In genomic region chr2:68315258-68315657, GRCm38 (mm10) we compare ENCODE assay signal across 10 mouse cellular contexts.
DNase-seq lines count a peak whose midpoint lies in the region; ATAC-seq and TF ChIP-seq lines count a peak whose summit lies in the region.
"Had no signal": no experiment of that assay in that cellular context is flagged by ENCODE, and none has a peak within 500 bp of the region (broad histone marks: within the 10 kb centered on the region; RNA-seq: fewer than 3 reads in every experiment).

No protein-coding gene starts in this region.

- peaks cover 11% of the 10 kb centered on the region for H3K36me3 ChIP-seq in kidney, embryonic 16.5 days (ENCODE audit: insufficient read depth, low read length)
- no peaks in the 10 kb centered on the region for H3K36me3 ChIP-seq in embryonic facial prominence, embryonic 15.5 days
- H3K36me3 ChIP-seq in limb, embryonic 15.5 days, result no peaks in the 10 kb centered on the region; the same call in 1 of the 2 replicates
- H3K36me3 ChIP-seq: liver, embryonic 13.5 days had no signal

- intact Hi-C loops in gastrocnemius, adult 2 months (cut with DNase I), result loop anchor here (5.0 kb wide), 1 partner anchor 83 kb away; no protein-coding TSS in a partner anchor

- no peak for DNase-seq in kidney, postnatal 36 days
- peak; percentile 72 for DNase-seq in gastrocnemius, adult 2 months
- DNase-seq in layer of hippocampus, postnatal 10 days (ENCODE audit: low spot score in 2 of 2), result no peak
- DNase-seq in cerebellum, postnatal 25 days, result no peak
- DNase-seq: layer of hippocampus, adult 9-11 months; liver, embryonic 13.5 days had no signal

- no peaks in the 10 kb centered on the region for H3K27me3 ChIP-seq in kidney, embryonic 16.5 days (ENCODE audit: insufficient read depth, low read length)
- H3K27me3 ChIP-seq in embryonic facial prominence, embryonic 15.5 days, result no peaks in the 10 kb centered on the region
- H3K27me3 ChIP-seq in limb, embryonic 15.5 days, result no peaks in the 10 kb centered on the region
- H3K27me3 ChIP-seq: liver, embryonic 13.5 days; megakaryocyte, embryonic 14.5 days had no signal

- no peak overlapping the region for H3K27ac ChIP-seq in kidney, embryonic 16.5 days (ENCODE audit: low read length)
- H3K27ac ChIP-seq in embryonic facial prominence, embryonic 15.5 days (replicated peaks), result no peak overlapping the region
- peak overlapping the region; percentile 24; the same call in 1 of the 2 replicates for H3K27ac ChIP-seq in gastrocnemius, adult 2 months
- H3K27ac ChIP-seq in limb, embryonic 15.5 days, result no peak overlapping the region
- H3K27ac ChIP-seq: liver, embryonic 13.5 days had no signal

- H3K9ac ChIP-seq in kidney, embryonic 16.5 days (replicated peaks; ENCODE audit: low read length), result no peak overlapping the region
- H3K9ac ChIP-seq in embryonic facial prominence, embryonic 15.5 days, result no peak overlapping the region
- H3K9ac ChIP-seq in limb, embryonic 15.5 days, result no peak overlapping the region
- H3K9ac ChIP-seq: liver, embryonic 13.5 days had no signal

- H3K9me3 ChIP-seq in kidney, embryonic 16.5 days (ENCODE audit: low read length), result peaks cover 2% of the 10 kb centered on the region; the same call in 1 of the 2 replicates
- no peaks in the 10 kb centered on the region for H3K9me3 ChIP-seq in embryonic facial prominence, embryonic 15.5 days (replicated peaks)
- H3K9me3 ChIP-seq in limb, embryonic 15.5 days, result no peaks in the 10 kb centered on the region
- H3K9me3 ChIP-seq: liver, embryonic 13.5 days had no signal

- H3K4me2 ChIP-seq in kidney, embryonic 16.5 days (replicated peaks; ENCODE audit: low read depth, low read length), result no peak overlapping the region
- H3K4me2 ChIP-seq in embryonic facial prominence, embryonic 15.5 days (replicated peaks), result no peak overlapping the region
- H3K4me2 ChIP-seq in limb, embryonic 15.5 days, result no peak overlapping the region
- H3K4me2 ChIP-seq: liver, embryonic 13.5 days had no signal

- no peak overlapping the region for H3K4me3 ChIP-seq in kidney, embryonic 16.5 days (ENCODE audit: low read length)
- H3K4me3 ChIP-seq in embryonic facial prominence, embryonic 15.5 days (replicated peaks), result no peak overlapping the region
- H3K4me3 ChIP-seq in gastrocnemius, adult 2 months, result no peak overlapping the region
- H3K4me3 ChIP-seq in limb, embryonic 15.5 days, result no peak overlapping the region
- H3K4me3 ChIP-seq: liver, embryonic 13.5 days; megakaryocyte, embryonic 14.5 days had no signal

- H3K4me1 ChIP-seq in kidney, embryonic 16.5 days (ENCODE audit: insufficient read depth, low read length), result peaks cover 11% of the 10 kb centered on the region; the same call in 1 of the 2 replicates
- H3K4me1 ChIP-seq in embryonic facial prominence, embryonic 15.5 days, result no peaks in the 10 kb centered on the region
- peaks cover 9% of the 10 kb centered on the region for H3K4me1 ChIP-seq in limb, embryonic 15.5 days
- H3K4me1 ChIP-seq: liver, embryonic 13.5 days; megakaryocyte, embryonic 14.5 days had no signal

- 68% methylated on average over 11 of the region's 11 CpGs for WGBS in kidney, embryonic 16.5 days
- WGBS in embryonic facial prominence, embryonic 15.5 days, result 72% methylated on average over 11 of the region's 11 CpGs
- WGBS in limb, embryonic 15.5 days, result 57% methylated on average over 11 of the region's 11 CpGs

- ATAC-seq in kidney, embryonic 16.5 days (ENCODE audit: low FRiP score, low TSS enrichment), result peak; percentile 51; the same call in 1 of the 2 replicates
- peak; percentile 43; the same call in 1 of the 2 replicates for ATAC-seq in embryonic facial prominence, embryonic 15.5 days (ENCODE audit: insufficient number of reproducible peaks, low FRiP score, low TSS enrichment, low read depth)
- peak; percentile 69 for ATAC-seq in limb, embryonic 15.5 days (ENCODE audit: insufficient number of reproducible peaks, low FRiP score, low TSS enrichment, low read depth)

- no peak; the same call in 1 of the 2 replicates for TF ChIP-seq CTCF in gastrocnemius, adult 2 months (IDR thresholded peaks at IDR 0.05)
